Mouse (Mus musculus): ENCODE data around the gene Nudt13. TPM values are rescaled to one million over a fixed set of nuclear protein-coding genes. Genes with fewer than 3 reads are reported as not detected.
A peak's percentile ranks its signal among the peaks of the same experiment; 100 is the strongest.

The Nudt13 gene
- 12.6 and 13.0 TPM in 2 replicates for polyA plus RNA-seq (2015; fragmentation: Nextera tagmentation; extraction: Ambion mirVana)

- Histone ChIP-seq H3K27ac (ENCODE audit: low read length) (no peak within 1 kb of the TSS), H3K4me3 (ENCODE audit: low read depth, low read length) (peak within 1 kb of the TSS; percentile 46), H3K27me3 (replicated peaks; ENCODE audit: insufficient read depth, low read length) (no peaks in the 10 kb centered on the region), H3K4me1 (ENCODE audit: insufficient read depth, low read depth, low read length) (no peaks in the 10 kb centered on the region; the same call in 1 of the 2 replicates), H3K4me2 (replicated peaks; ENCODE audit: low read depth, low read length) (peak within 1 kb of the TSS; percentile 49), H3K9me3 (ENCODE audit: low read length) (no peaks in the 10 kb centered on the region), H3K9ac (replicated peaks; ENCODE audit: low read depth) (peak within 1 kb of the TSS; percentile 20; the same call in 1 of the 2 replicates), H3K36me3 (ENCODE audit: insufficient read depth, low read length) (no peaks in the 10 kb centered on the region)
- no peak for TF ChIP-seq CTCF (IDR thresholded peaks at IDR 0.05)
- peak; percentile 46; the same call in 1 of the 2 replicates for TF ChIP-seq EP300 (IDR thresholded peaks at IDR 0.05)
- peak; percentile 99 for ATAC-seq
- peak; percentile 99 for DNase-seq (ENCODE audit: low spot score)
- 22% methylated on average over 14 of the region's 14 CpGs for WGBS
These were observed at the start of gene Nudt13 for GRCm38 (mm10) chr14:20294117-20294892. Gene Nudt13, plus strand, starts transcription at chr14:20294697.

GRCm38 (mm10) chr14:20245318-20245717 is 49.2 kb upstream of the Nudt13 start:
- Histone ChIP-seq H3K4me2 (replicated peaks; ENCODE audit: low read depth, low read length) (no peak overlapping the region), H3K27ac (ENCODE audit: low read length) (no peak overlapping the region), H3K36me3 (ENCODE audit: insufficient read depth, low read length) (no peaks in the 10 kb centered on the region), H3K27me3 (replicated peaks; ENCODE audit: insufficient read depth, low read length) (no peaks in the 10 kb centered on the region), H3K4me1 (ENCODE audit: insufficient read depth, low read depth, low read length) (no peaks in the 10 kb centered on the region), H3K4me3 (ENCODE audit: low read depth, low read length) (no peak overlapping the region), H3K9ac (replicated peaks; ENCODE audit: low read depth) (no peak overlapping the region), H3K9me3 (ENCODE audit: low read length) (no peaks in the 10 kb centered on the region)
- ATAC-seq (no peak), DNase-seq (ENCODE audit: low spot score) (no peak)
- WGBS, result 38% methylated on average over 2 of the region's 2 CpGs
- TF ChIP-seq EP300 (IDR thresholded peaks at IDR 0.05) (no peak), CTCF (IDR thresholded peaks at IDR 0.05) (no peak)

- 55% methylated on average over 5 of the region's 5 CpGs for WGBS
- H3K4me1 ChIP-seq (ENCODE audit: insufficient read depth, low read depth, low read length), result no peaks in the 10 kb centered on the region
- TF ChIP-seq EP300 (IDR thresholded peaks at IDR 0.05) (no peak), CTCF (IDR thresholded peaks at IDR 0.05) (no peak)
- no peaks in the 10 kb centered on the region for H3K27me3 ChIP-seq (replicated peaks; ENCODE audit: insufficient read depth, low read length)
- H3K36me3 ChIP-seq (ENCODE audit: insufficient read depth, low read length), result no peaks in the 10 kb centered on the region
- no peak overlapping the region for H3K4me2 ChIP-seq (replicated peaks; ENCODE audit: low read depth, low read length)
- ATAC-seq (no peak), DNase-seq (ENCODE audit: low spot score) (no peak)
- no peak overlapping the region for H3K4me3 ChIP-seq (ENCODE audit: low read depth, low read length)
- H3K9me3 ChIP-seq (ENCODE audit: low read length), result no peaks in the 10 kb centered on the region
- no peak overlapping the region for H3K27ac ChIP-seq (ENCODE audit: low read length)
- H3K9ac ChIP-seq (replicated peaks; ENCODE audit: low read depth), result no peak overlapping the region
These were observed 48.6 kb upstream of the Nudt13 start for GRCm38 (mm10) chr14:20245861-20246260.

GRCm38 (mm10) chr14:20246811-20247266 is 47.7 kb upstream of the Nudt13 start:
- Histone ChIP-seq H3K4me2 (replicated peaks; ENCODE audit: low read depth, low read length) (no peak overlapping the region), H3K36me3 (ENCODE audit: insufficient read depth, low read length) (no peaks in the 10 kb centered on the region), H3K9ac (replicated peaks; ENCODE audit: low read depth) (no peak overlapping the region), H3K27ac (ENCODE audit: low read length) (no peak overlapping the region), H3K4me3 (ENCODE audit: low read depth, low read length) (no peak overlapping the region), H3K27me3 (replicated peaks; ENCODE audit: insufficient read depth, low read length) (no peaks in the 10 kb centered on the region), H3K4me1 (ENCODE audit: insufficient read depth, low read depth, low read length) (no peaks in the 10 kb centered on the region), H3K9me3 (ENCODE audit: low read length) (no peaks in the 10 kb centered on the region)
- TF ChIP-seq EP300 (IDR thresholded peaks at IDR 0.05) (no peak), CTCF (IDR thresholded peaks at IDR 0.05) (no peak)
- ATAC-seq, result 0 out of 2 replicates have a peak, but pooled peaks have one; percentile 21
- DNase-seq (ENCODE audit: low spot score), result no peak
- WGBS, result 55% methylated on average over 11 of the region's 11 CpGs

- Histone ChIP-seq H3K4me3 (ENCODE audit: low read depth, low read length) (no peak overlapping the region), H3K27me3 (replicated peaks; ENCODE audit: insufficient read depth, low read length) (no peaks in the 10 kb centered on the region), H3K36me3 (ENCODE audit: insufficient read depth, low read length) (no peaks in the 10 kb centered on the region), H3K9ac (replicated peaks; ENCODE audit: low read depth) (no peak overlapping the region), H3K27ac (ENCODE audit: low read length) (no peak overlapping the region), H3K9me3 (ENCODE audit: low read length) (no peaks in the 10 kb centered on the region), H3K4me2 (replicated peaks; ENCODE audit: low read depth, low read length) (no peak overlapping the region), H3K4me1 (ENCODE audit: insufficient read depth, low read depth, low read length) (no peaks in the 10 kb centered on the region)
- ATAC-seq, result no peak
- DNase-seq (ENCODE audit: low spot score), result no peak
- WGBS, result 96% methylated on average over 3 of the region's 3 CpGs
- TF ChIP-seq CTCF (IDR thresholded peaks at IDR 0.05) (no peak), EP300 (IDR thresholded peaks at IDR 0.05) (no peak)
These were observed 46.5 kb upstream of the Nudt13 start for GRCm38 (mm10) chr14:20248001-20248400.

GRCm38 (mm10) chr14:20250237-20251171 is 44.0 kb upstream of the Nudt13 start:
- TF ChIP-seq EP300 (IDR thresholded peaks at IDR 0.05) (no peak), CTCF (IDR thresholded peaks at IDR 0.05) (no peak)
- WGBS, result 66% methylated on average over 14 of the region's 14 CpGs
- Histone ChIP-seq H3K27me3 (replicated peaks; ENCODE audit: insufficient read depth, low read length) (no peaks in the 10 kb centered on the region), H3K4me1 (ENCODE audit: insufficient read depth, low read depth, low read length) (no peaks in the 10 kb centered on the region), H3K4me2 (replicated peaks; ENCODE audit: low read depth, low read length) (no peak overlapping the region), H3K9me3 (ENCODE audit: low read length) (no peaks in the 10 kb centered on the region), H3K36me3 (ENCODE audit: insufficient read depth, low read length) (no peaks in the 10 kb centered on the region), H3K27ac (ENCODE audit: low read length) (no peak overlapping the region), H3K4me3 (ENCODE audit: low read depth, low read length) (no peak overlapping the region), H3K9ac (replicated peaks; ENCODE audit: low read depth) (no peak overlapping the region)
- ATAC-seq (no peak), DNase-seq (ENCODE audit: low spot score) (no peak)
